Mouse (Mus musculus): ENCODE measurements around the gene 1810013L24Rik. TPM values are rescaled to one million over a fixed set of nuclear protein-coding genes. Genes with fewer than 3 reads are reported as not detected.

The 1810013L24Rik gene
- polyA plus RNA-seq, 1 experiment from 2014 or later = 17.2 TPM

DNA sequence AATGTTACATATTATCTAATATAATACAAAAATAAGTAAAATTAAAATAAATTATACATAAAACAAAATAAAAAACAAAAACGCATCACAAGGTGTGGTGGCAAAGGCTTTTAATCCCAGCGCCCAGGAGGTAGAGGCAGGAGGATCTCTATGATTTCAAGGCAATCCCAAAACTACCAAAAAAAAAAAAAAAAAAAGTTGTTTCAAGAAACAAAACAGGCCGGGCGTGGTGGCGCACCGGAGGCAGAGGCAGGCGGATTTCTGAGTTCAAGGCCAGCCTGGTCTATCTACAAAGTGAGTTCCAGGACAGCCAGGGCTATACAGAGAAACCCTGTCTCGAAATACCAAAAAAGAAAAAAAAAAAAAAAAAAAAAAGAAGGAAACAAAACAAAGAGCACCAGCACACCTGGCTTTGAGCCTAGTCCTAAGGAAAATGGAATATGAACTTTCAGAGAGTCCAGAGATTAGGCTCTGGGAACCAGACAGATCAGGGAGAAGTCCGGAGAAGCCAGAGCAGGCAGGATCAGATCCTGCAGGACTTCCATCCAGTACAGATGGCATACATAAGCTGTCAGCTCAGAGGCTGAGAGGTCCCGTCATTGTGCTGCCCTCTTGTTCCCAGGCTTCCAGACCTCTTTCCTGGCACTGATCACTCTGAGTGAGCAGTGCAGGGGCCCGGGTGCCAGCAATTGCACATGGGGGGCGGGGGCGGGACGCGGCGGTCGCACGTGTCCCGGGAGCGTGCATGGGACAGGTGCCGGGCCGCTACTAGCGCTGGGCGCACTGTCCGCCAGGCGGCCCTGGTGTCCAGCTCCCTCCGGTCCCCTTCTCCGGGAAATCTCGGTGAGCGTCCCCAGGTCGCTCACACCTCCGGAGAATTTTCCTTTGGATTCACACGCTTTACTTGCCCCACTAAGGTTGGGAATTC is 1.0 kb upstream of the 1810013L24Rik start:
- Histone ChIP-seq H3K9me3 (ENCODE audit: control insufficient read depth, low read length) (no peaks in the 10 kb centered on the region), H3K9ac (ENCODE audit: low read depth, low read length) (peak overlapping the region; percentile 54), H3K27me3 (ENCODE audit: control insufficient read depth, insufficient read depth, low read length) (no peaks in the 10 kb centered on the region), H3K4me1 (ENCODE audit: control insufficient read depth, insufficient read depth, low read length) (peaks cover 6% of the 10 kb centered on the region; the same call in 1 of the 2 replicates), H3K27ac (ENCODE audit: low read depth, low read length) (peak overlapping the region; percentile 91), H3K36me3 (ENCODE audit: control insufficient read depth, insufficient read depth, low read length) (peaks cover 12% of the 10 kb centered on the region; the same call in 1 of the 2 replicates), H3K4me3 (ENCODE audit: low read length) (peak overlapping the region; percentile 100), H3K4me2 (replicated peaks; ENCODE audit: low read depth, low read length) (peak overlapping the region; percentile 91)
- 11% methylated on average over 33 of the region's 33 CpGs for WGBS
- peak; percentile 54 for ATAC-seq (ENCODE audit: low FRiP score, low TSS enrichment)

DNA sequence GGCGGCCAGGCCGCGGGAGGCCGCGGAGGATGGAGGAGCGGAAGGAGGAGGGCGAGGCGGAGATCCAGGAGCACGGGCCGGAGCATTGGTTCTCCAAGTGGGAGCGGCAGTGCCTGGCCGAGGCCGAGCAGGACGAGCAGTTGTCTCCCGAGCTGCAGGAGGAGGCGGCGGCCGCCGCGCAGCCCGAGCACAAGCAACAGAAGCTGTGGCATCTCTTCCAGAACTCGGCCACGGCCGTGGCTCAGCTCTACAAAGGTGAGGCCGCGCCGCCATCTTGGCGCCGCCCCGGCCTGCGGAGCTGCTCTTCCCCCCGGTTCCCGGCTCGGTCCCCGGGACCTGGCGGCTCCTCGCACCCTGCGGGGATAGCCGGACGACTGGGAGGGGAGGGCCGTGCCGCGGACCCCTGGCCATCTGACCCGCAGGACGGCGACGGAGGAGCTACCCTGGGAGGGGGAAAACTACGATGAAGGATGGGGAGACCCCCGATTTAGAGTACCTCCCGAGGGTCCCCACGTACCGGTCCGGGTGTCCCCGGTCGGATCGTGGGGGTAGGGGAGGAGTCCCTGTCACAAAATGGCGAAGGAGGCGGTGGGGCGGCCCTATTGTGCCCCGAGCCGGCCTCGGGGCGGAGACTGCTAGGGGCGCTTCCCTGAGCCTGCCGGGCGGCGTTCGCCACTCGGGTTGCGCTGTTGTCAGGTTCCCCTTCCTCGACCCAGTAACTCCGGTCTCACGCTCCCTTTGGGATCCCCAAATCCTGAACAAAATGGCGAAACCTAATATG is 721 bp downstream of the 1810013L24Rik start:
- Histone ChIP-seq H3K27me3 (ENCODE audit: control insufficient read depth, insufficient read depth, low read length) (no peaks in the 10 kb centered on the region), H3K9ac (ENCODE audit: low read depth, low read length) (peak overlapping the region; percentile 99), H3K9me3 (ENCODE audit: control insufficient read depth, low read length) (no peaks in the 10 kb centered on the region), H3K4me1 (ENCODE audit: control insufficient read depth, insufficient read depth, low read length) (peaks cover 10% of the 10 kb centered on the region; the same call in 1 of the 2 replicates), H3K4me3 (ENCODE audit: low read length) (peak overlapping the region; percentile 100), H3K4me2 (replicated peaks; ENCODE audit: low read depth, low read length) (peak overlapping the region; percentile 90), H3K36me3 (ENCODE audit: control insufficient read depth, insufficient read depth, low read length) (peaks cover 23% of the 10 kb centered on the region; the same call in 1 of the 2 replicates), H3K27ac (ENCODE audit: low read depth, low read length) (peak overlapping the region; percentile 95)
- peak; percentile 21 for ATAC-seq (ENCODE audit: low FRiP score, low TSS enrichment)
- WGBS = under 1% methylated on average over 73 of the region's 74 CpGs

DNA sequence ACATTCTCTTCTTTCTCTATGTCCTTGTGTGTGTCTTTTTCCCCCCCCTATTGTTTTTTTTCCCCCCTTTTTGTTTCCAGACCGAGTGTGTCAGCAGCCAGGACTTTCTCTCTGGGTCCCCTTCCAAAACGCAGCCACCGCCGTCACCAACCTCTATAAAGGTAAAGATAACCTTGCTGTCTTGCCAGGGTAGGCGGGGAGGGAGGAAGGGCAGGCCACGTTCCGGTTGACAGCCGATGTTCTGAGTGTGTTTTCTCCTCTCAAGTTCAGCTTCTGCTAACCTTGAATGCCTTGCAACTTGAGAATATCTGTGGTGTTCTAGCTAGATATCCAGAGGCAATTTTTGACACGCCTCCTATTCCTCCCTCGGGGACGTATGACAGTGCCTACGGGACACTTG is 1.3 kb downstream of the 1810013L24Rik start:
- Histone ChIP-seq H3K4me2 (replicated peaks; ENCODE audit: low read depth, low read length) (peak overlapping the region; percentile 90), H3K27me3 (ENCODE audit: control insufficient read depth, insufficient read depth, low read length) (no peaks in the 10 kb centered on the region), H3K9ac (ENCODE audit: low read depth, low read length) (peak overlapping the region; percentile 99), H3K36me3 (ENCODE audit: control insufficient read depth, insufficient read depth, low read length) (peaks cover 23% of the 10 kb centered on the region; the same call in 1 of the 2 replicates), H3K4me1 (ENCODE audit: control insufficient read depth, insufficient read depth, low read length) (peaks cover 10% of the 10 kb centered on the region; the same call in 1 of the 2 replicates), H3K4me3 (ENCODE audit: low read length) (peak overlapping the region; percentile 100), H3K27ac (ENCODE audit: low read depth, low read length) (peak overlapping the region; percentile 95; the same call in 1 of the 2 replicates), H3K9me3 (ENCODE audit: control insufficient read depth, low read length) (no peaks in the 10 kb centered on the region)
- 2% methylated on average over 12 of the region's 12 CpGs for WGBS
- ATAC-seq (ENCODE audit: low FRiP score, low TSS enrichment) = no peak

DNA sequence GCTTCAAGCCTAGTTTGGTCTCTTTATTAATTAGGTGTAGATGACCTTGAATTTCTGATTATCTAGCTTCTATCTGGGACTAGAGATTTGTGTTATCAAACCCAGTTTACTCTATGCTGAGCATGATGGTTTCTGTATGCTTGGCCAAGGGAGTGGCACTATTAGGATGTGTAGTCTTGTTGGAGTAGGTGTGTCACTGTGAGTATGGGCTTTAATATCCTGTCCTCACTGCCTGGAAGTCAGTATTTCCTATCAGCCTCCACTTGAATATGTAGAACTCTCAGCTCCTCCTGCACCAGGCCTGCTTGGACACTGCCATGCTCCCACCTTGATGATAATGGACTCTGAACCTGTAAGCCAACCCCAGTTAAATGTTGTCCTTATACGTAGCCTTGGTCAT is 7.0 kb downstream of the 1810013L24Rik start:
- H3K36me3 ChIP-seq (ENCODE audit: control insufficient read depth, insufficient read depth, low read length) = peaks cover 66% of the 10 kb centered on the region; the same call in 1 of the 2 replicates
- H3K4me3 ChIP-seq (ENCODE audit: low read length) = no peak overlapping the region
- H3K4me1 ChIP-seq (ENCODE audit: control insufficient read depth, insufficient read depth, low read length) = peaks cover 5% of the 10 kb centered on the region; the same call in 1 of the 2 replicates
- H3K27ac ChIP-seq (ENCODE audit: low read depth, low read length) = no peak overlapping the region
- ATAC-seq (ENCODE audit: low FRiP score, low TSS enrichment) = no peak
- no peak overlapping the region for H3K4me2 ChIP-seq (replicated peaks; ENCODE audit: low read depth, low read length)
- WGBS = 97% methylated on average over 1 of the region's 1 CpGs
- H3K9ac ChIP-seq (ENCODE audit: low read depth, low read length) = no peak overlapping the region
- H3K27me3 ChIP-seq (ENCODE audit: control insufficient read depth, insufficient read depth, low read length) = no peaks in the 10 kb centered on the region
- no peaks in the 10 kb centered on the region for H3K9me3 ChIP-seq (ENCODE audit: control insufficient read depth, low read length)

DNA sequence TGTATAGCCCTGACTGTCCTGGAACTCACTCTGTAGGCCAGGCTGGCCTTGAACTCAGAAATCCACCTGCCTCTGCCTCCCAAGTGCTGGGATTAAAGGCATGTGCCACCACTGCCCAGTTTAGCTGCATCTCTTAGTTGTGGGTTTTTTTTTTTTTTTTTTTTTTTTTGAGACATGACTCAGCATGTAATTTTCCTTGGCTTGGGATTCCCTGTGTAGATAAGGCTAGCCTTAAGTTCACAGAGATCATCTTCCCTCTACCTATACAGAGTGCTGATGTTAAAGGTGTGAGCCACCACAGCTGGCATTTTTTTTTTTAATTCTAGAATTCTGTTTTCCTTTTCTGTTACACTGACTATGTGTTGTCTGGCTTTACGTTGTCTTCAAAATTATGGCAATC is 7.7 kb downstream of the 1810013L24Rik start:
- 94% methylated on average over 1 of the region's 1 CpGs for WGBS
- H3K4me3 ChIP-seq (ENCODE audit: low read length) = no peak overlapping the region
- H3K27ac ChIP-seq (ENCODE audit: low read depth, low read length) = no peak overlapping the region
- no peaks in the 10 kb centered on the region for H3K9me3 ChIP-seq (ENCODE audit: control insufficient read depth, low read length)
- no peaks in the 10 kb centered on the region for H3K27me3 ChIP-seq (ENCODE audit: control insufficient read depth, insufficient read depth, low read length)
- no peak overlapping the region for H3K4me2 ChIP-seq (replicated peaks; ENCODE audit: low read depth, low read length)
- no peak overlapping the region for H3K9ac ChIP-seq (ENCODE audit: low read depth, low read length)
- 0 out of 2 replicates have a peak, but pooled peaks cover 3% of the 10 kb centered on the region for H3K4me1 ChIP-seq (ENCODE audit: control insufficient read depth, insufficient read depth, low read length)
- H3K36me3 ChIP-seq (ENCODE audit: control insufficient read depth, insufficient read depth, low read length) = peaks cover 67% of the 10 kb centered on the region; the same call in 1 of the 2 replicates
- ATAC-seq (ENCODE audit: low FRiP score, low TSS enrichment) = no peak

DNA sequence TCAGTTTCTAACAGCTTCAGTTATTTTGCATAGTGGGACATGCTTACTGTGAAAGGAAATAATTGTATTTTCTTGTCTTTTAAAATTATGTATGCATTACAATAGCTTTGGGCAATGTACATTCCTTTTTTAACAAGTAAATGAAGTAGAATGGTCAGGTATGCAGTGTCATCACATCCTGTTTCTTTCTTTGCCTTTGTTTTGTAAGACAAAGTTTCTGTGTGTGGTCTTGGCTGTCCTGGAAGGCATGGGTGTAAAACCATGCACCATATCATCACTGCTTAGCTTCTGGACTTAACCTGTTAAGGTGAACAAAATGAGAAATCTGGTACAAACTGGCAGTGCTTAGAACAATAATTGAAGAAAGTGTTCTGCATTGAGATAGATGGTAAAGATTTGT is 9.0 kb downstream of the 1810013L24Rik start:
- Histone ChIP-seq H3K9ac (ENCODE audit: low read depth, low read length) (no peak overlapping the region), H3K9me3 (ENCODE audit: control insufficient read depth, low read length) (no peaks in the 10 kb centered on the region), H3K4me1 (ENCODE audit: control insufficient read depth, insufficient read depth, low read length) (0 out of 2 replicates have a peak, but pooled peaks cover 3% of the 10 kb centered on the region), H3K36me3 (ENCODE audit: control insufficient read depth, insufficient read depth, low read length) (peaks cover 69% of the 10 kb centered on the region), H3K27me3 (ENCODE audit: control insufficient read depth, insufficient read depth, low read length) (no peaks in the 10 kb centered on the region), H3K27ac (ENCODE audit: low read depth, low read length) (no peak overlapping the region), H3K4me3 (ENCODE audit: low read length) (no peak overlapping the region), H3K4me2 (replicated peaks; ENCODE audit: low read depth, low read length) (no peak overlapping the region)
- no peak for ATAC-seq (ENCODE audit: low FRiP score, low TSS enrichment)

DNA sequence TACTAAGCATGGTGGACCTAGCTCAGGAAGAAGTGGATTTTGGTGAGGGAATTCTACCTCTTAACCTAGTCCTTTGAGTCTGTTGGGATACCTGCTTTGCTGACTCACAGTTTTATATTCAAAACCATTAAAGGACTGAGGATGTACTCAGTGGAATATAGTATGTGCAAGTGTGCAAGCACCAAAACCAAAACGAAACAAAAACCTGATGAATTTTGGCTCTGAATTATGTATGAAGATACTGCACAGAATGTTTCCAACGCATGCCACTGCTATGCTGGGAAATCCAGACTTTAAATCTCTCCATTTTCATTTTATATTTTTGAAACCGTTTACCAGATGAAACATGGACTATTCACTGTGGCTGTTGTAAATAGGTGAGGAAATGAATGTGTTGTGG is 10.7 kb downstream of the 1810013L24Rik start:
- Histone ChIP-seq H3K4me1 (ENCODE audit: control insufficient read depth, insufficient read depth, low read length) (no peaks in the 10 kb centered on the region), H3K27ac (ENCODE audit: low read depth, low read length) (no peak overlapping the region), H3K4me3 (ENCODE audit: low read length) (no peak overlapping the region), H3K9ac (ENCODE audit: low read depth, low read length) (no peak overlapping the region), H3K4me2 (replicated peaks; ENCODE audit: low read depth, low read length) (no peak overlapping the region), H3K36me3 (ENCODE audit: control insufficient read depth, insufficient read depth, low read length) (peaks cover 63% of the 10 kb centered on the region), H3K27me3 (ENCODE audit: control insufficient read depth, insufficient read depth, low read length) (no peaks in the 10 kb centered on the region), H3K9me3 (ENCODE audit: control insufficient read depth, low read length) (no peaks in the 10 kb centered on the region)
- ATAC-seq (ENCODE audit: low FRiP score, low TSS enrichment) = no peak
- 94% methylated on average over 3 of the region's 3 CpGs for WGBS

DNA sequence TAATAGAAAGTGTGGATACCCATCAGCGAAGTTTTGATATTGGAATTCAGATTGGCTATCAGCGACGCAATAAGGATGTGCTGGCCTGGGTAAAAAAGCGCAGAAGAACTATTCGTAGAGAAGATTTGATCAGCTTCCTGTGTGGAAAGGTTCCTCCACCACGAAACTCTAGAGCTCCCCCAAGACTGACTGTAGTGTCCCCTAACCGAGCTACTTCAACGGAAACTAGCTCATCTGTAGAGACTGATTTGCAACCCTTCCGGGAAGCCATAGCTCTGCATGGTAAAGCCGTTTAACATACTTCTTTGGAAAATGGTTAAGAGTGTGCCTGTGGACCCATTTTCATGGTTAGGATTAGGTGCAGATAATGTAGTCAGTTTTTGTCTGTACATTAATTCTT is 13.1 kb downstream of the 1810013L24Rik start:
- Histone ChIP-seq H3K27me3 (ENCODE audit: control insufficient read depth, insufficient read depth, low read length) (no peaks in the 10 kb centered on the region), H3K4me1 (ENCODE audit: control insufficient read depth, insufficient read depth, low read length) (no peaks in the 10 kb centered on the region), H3K27ac (ENCODE audit: low read depth, low read length) (no peak overlapping the region), H3K9ac (ENCODE audit: low read depth, low read length) (no peak overlapping the region), H3K9me3 (ENCODE audit: control insufficient read depth, low read length) (no peaks in the 10 kb centered on the region), H3K4me2 (replicated peaks; ENCODE audit: low read depth, low read length) (no peak overlapping the region), H3K4me3 (ENCODE audit: low read length) (no peak overlapping the region), H3K36me3 (ENCODE audit: control insufficient read depth, insufficient read depth, low read length) (peaks cover 62% of the 10 kb centered on the region)
- no peak for ATAC-seq (ENCODE audit: low FRiP score, low TSS enrichment)
- 93% methylated on average over 10 of the region's 10 CpGs for WGBS
